Mouse (Mus musculus): ENCODE measurements around the gene Gm11639. TPM values are rescaled to one million over a fixed set of nuclear protein-coding genes. Genes with fewer than 3 reads are reported as not detected.

Gene Gm11639
- polyA plus RNA-seq (2014; fragmentation: Illumina TruSeq; extraction: RNeasy Lipid Tissue Mini Kit (QIAGEN cat#74804); ENCODE audit: low read depth, low replicate concordance): not detected

GRCm38 (mm10) chr11:104685548-104685947 lies at the start of gene Gm11639:
TSS of gene Gm11639 (plus strand) at chr11:104685707.

GRCm38 (mm10) chr11:105063292-105063691 lies 377.8 kb downstream of the Gm11639 start, which contains the start of gene Efcab3:
TSS of gene Efcab3 (plus strand) at chr11:105063592.

GRCm38 (mm10) chr11:105125735-105126519 lies 440.4 kb downstream of the Gm11639 start, which contains the start of gene Mettl2:
TSS of gene Mettl2 (plus strand) at chr11:105126425.

DNA sequence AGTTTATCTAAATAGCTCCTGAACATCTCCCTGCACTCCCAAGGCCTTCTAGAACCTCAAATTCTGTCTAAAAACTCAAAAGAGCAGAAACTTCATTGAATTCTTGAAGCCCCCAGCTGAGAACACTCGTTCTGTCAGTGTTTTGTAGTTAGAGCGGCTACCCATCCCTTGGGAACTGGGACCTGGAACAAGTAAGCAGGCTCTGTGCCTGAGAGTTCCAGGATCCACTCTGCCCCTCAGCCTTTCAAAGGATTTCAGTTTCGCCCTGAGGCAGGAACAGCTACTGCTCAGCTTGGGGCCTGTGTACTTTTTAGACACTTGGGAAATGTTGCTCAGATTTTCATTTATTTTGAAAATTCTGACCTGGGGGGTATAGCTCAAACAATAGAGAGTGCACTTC lies 461.1 kb downstream of the Gm11639 start, which contains the start of gene Gm10842:
Gm10842 (plus strand) TSS at position 301 of the 400 bp plus-strand sequence.

Other genes with a start within 250 kb of the Gm11639 start
- 24.4 TPM for gene Kansl1, start 216.8 kb upstream of the Gm11639 start, polyA plus RNA-seq (2014; fragmentation: Illumina TruSeq; extraction: RNeasy Lipid Tissue Mini Kit (QIAGEN cat#74804); ENCODE audit: low read depth, low replicate concordance)
- gene Cdc27, start 135.1 kb upstream of the Gm11639 start, polyA plus RNA-seq (2014; fragmentation: Illumina TruSeq; extraction: RNeasy Lipid Tissue Mini Kit (QIAGEN cat#74804); ENCODE audit: low read depth, low replicate concordance): 13.2 TPM
- 1,584 TPM for gene Myl4, start 135.0 kb upstream of the Gm11639 start, polyA plus RNA-seq (2014; fragmentation: Illumina TruSeq; extraction: RNeasy Lipid Tissue Mini Kit (QIAGEN cat#74804); ENCODE audit: low read depth, low replicate concordance)
- gene Itgb3, start 77.7 kb upstream of the Gm11639 start, polyA plus RNA-seq (2014; fragmentation: Illumina TruSeq; extraction: RNeasy Lipid Tissue Mini Kit (QIAGEN cat#74804); ENCODE audit: low read depth, low replicate concordance): 1.9 TPM